Mouse (Mus musculus) heart, embryonic 13.5 days (tissue): ENCODE data around the gene Inpp5b. TPM values are rescaled to one million over a fixed set of nuclear protein-coding genes. Genes with fewer than 3 reads are reported as not detected.

Experiments used
- ATAC-seq: fragments of 200-750 bp; cut with Nextera tagmentation; 2 replicates; pipeline ENCODE4 v1.8.0; 2017; ENCODE audit warnings: moderate TSS enrichment; ENCODE audit not compliant: insufficient number of reproducible peaks, low FRiP score, low TSS enrichment; ENCODE audit errors: extremely low read depth
- H3K27ac ChIP-seq: fragments of 300-500 bp; sonication (generic); replicated peaks from 2 replicates; pipeline ENCODE4 v1.5.1; 2015; ENCODE audit warnings: moderate library complexity, mild to moderate bottlenecking, inconsistent platforms
- H3K27me3 ChIP-seq: fragments of 300-500 bp; sonication (generic); replicated peaks from 2 replicates; pipeline ENCODE4 v1.6.1; 2015; ENCODE audit warnings: mild to moderate bottlenecking, inconsistent platforms
- H3K36me3 ChIP-seq: fragments of 300-500 bp; sonication (generic); 2 replicates; pipeline ENCODE4 v1.6.1; 2015; ENCODE audit warnings: mild to moderate bottlenecking, inconsistent platforms
- H3K4me1 ChIP-seq: fragments of 300-500 bp; sonication (generic); 2 replicates; pipeline ENCODE4 v1.6.1; 2015; ENCODE audit warnings: inconsistent platforms
- H3K4me2 ChIP-seq: fragments of 300-500 bp; sonication (generic); 2 replicates; pipeline ENCODE4 v1.6.1; 2015; ENCODE audit warnings: inconsistent platforms, mild to moderate bottlenecking, moderate library complexity
- H3K4me3 ChIP-seq: fragments of 300-500 bp; sonication (generic); 2 replicates; pipeline ENCODE4 v1.5.1; 2015; ENCODE audit warnings: moderate library complexity, mild to moderate bottlenecking, inconsistent platforms
- H3K9ac ChIP-seq: fragments of 300-500 bp; sonication (generic); 2 replicates; pipeline ENCODE4 v1.6.1; 2015; ENCODE audit warnings: inconsistent platforms, mild to moderate bottlenecking, moderate library complexity
- H3K9me3 ChIP-seq: fragments of 300-500 bp; sonication (generic); 2 replicates; pipeline ENCODE4 v1.6.1; 2016; ENCODE audit warnings: inconsistent platforms
- WGBS: fragments of 180-500 bp; shearing (Covaris S2); methylation state at CpG from one replicate; pipeline ENCODE4 v1.1.7; 2015; ENCODE audit warnings: mixed read lengths; 5-methylcytosine and 5-hydroxymethylcytosine counted together
- polyA plus RNA-seq: library from polyadenylated mRNA; unstranded; fragments of >200 nt; fragmentation: Nextera tagmentation; extraction: Ambion mirVana; gene quantifications from 2 replicates; pipeline ENCODE4 v1.2.1, GENCODE M21; 2015

Inpp5b gene
- polyA plus RNA-seq, result 14.1 and 17.6 TPM in 2 replicates

- H3K9ac ChIP-seq, result peak within 1 kb of the TSS; percentile 77
- no peaks in the 10 kb centered on the region for H3K27me3 ChIP-seq
- peak within 1 kb of the TSS; percentile 60 for H3K4me3 ChIP-seq
- no peaks in the 10 kb centered on the region for H3K9me3 ChIP-seq
- H3K4me1 ChIP-seq, result peaks cover 10% of the 10 kb centered on the region
- 13% methylated on average over 25 of the region's 25 CpGs for WGBS
- peak within 1 kb of the TSS; percentile 73 for H3K4me2 ChIP-seq
- peak within 1 kb of the TSS; percentile 62 for H3K27ac ChIP-seq
- ATAC-seq, result no peak; the same call in 1 of the 2 replicates
- H3K36me3 ChIP-seq, result peaks cover 9% of the 10 kb centered on the region; the same call in 1 of the 2 replicates
These were observed at the start of gene Inpp5b for GRCm38 (mm10) chr4:124741376-124742343. TSS of gene Inpp5b (plus strand) at chr4:124741850.

DNA sequence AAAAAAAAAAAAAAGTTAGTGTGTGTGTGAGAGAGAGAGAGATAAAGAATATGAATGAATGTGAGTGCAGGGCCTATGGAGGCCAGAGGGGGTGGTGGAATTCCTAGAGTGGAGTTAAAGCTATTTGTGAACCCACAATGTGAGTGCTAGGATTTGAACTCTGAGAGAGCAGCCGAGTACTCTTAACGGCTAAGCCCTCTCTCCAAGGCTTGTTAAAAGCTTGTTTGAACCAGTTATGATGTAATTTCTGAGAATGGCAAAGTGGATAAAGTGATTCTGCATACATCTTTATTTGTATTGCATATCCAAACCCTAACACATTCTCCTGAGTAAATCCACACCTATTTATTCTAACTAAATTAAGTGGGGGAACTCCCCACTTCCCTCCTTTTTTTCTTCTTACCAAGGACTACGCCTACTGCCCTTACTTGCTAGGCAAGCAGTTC lies 49.2 kb upstream of the Inpp5b start:
- no peak for ATAC-seq
- Histone ChIP-seq H3K9ac (peak overlapping the region; percentile 92), H3K9me3 (no peaks in the 10 kb centered on the region), H3K36me3 (peaks cover 21% of the 10 kb centered on the region), H3K4me3 (peak overlapping the region; percentile 79), H3K4me1 (peaks cover 26% of the 10 kb centered on the region), H3K27ac (no peak overlapping the region), H3K27me3 (peaks cover 13% of the 10 kb centered on the region), H3K4me2 (peak overlapping the region; percentile 86)
- 54% methylated on average over 3 of the region's 3 CpGs for WGBS

- ATAC-seq, result peak; percentile 89
- H3K4me1 ChIP-seq, result peaks cover 26% of the 10 kb centered on the region
- peaks cover 15% of the 10 kb centered on the region; the same call in 1 of the 2 replicates for H3K36me3 ChIP-seq
- WGBS, result 1% methylated on average over 43 of the region's 43 CpGs
- peak within 1 kb of the TSS; percentile 74 for H3K27ac ChIP-seq
- no peaks in the 10 kb centered on the region for H3K9me3 ChIP-seq
- peaks cover 13% of the 10 kb centered on the region for H3K27me3 ChIP-seq
- H3K4me3 ChIP-seq, result peak within 1 kb of the TSS; percentile 79
- H3K4me2 ChIP-seq, result peak within 1 kb of the TSS; percentile 86
- H3K9ac ChIP-seq, result peak within 1 kb of the TSS; percentile 92
These were observed 48.3 kb upstream of the Inpp5b start, which contains the start of gene Utp11 for GRCm38 (mm10) chr4:124693135-124693894. TSS of gene Utp11 (minus strand) at chr4:124693600.

GRCm38 (mm10) chr4:124694572-124694971 lies 47.1 kb upstream of the Inpp5b start:
- ATAC-seq, result no peak
- peaks cover 13% of the 10 kb centered on the region for H3K27me3 ChIP-seq
- H3K4me1 ChIP-seq, result peaks cover 28% of the 10 kb centered on the region
- 0 out of 2 replicates have a peak, but pooled peaks cover 3% of the 10 kb centered on the region for H3K36me3 ChIP-seq
- H3K9me3 ChIP-seq, result no peaks in the 10 kb centered on the region
- WGBS, result 52% methylated on average over 2 of the region's 2 CpGs
- no peak overlapping the region for H3K4me2 ChIP-seq
- no peak overlapping the region for H3K27ac ChIP-seq
- H3K4me3 ChIP-seq, result no peak overlapping the region
- H3K9ac ChIP-seq, result no peak overlapping the region

DNA sequence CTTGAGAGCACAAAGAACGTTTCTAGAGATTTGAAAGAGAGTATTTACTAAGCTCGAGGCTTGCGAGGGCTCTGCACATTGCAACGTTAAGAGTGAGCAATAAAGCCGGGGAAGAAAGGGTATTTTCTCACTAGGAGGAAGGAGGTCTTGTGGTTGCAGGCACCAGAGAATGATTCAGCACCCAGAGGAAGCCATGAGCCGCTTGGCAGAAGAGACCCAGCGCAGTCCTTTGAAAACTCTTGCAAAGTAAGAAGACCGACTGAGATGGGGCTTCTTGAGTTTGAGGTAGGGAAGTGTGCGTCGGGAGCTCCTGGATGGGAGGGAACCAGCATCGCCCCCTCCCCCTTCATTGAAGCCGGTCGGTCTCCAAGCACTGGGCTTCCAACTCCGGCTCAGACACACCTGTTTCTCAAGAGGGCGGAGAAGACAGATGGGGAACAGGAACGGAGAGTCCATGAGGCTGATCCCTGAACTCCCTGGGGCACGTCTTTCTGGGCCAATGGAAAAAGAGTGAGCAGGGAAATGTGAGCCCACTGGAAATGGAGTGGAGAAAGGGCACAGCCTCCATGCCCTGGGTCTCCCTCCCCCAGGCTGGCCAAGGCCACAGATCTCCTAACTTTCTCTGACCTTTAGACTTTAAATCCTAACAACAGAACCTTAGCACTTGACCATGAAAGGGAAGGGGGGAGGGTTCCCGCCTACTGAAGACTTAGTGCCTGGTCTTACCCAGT lies 45.7 kb upstream of the Inpp5b start:
- Histone ChIP-seq H3K4me3 (peak overlapping the region; percentile 8; the same call in 1 of the 2 replicates), H3K9ac (peak overlapping the region; percentile 33), H3K4me1 (peaks cover 32% of the 10 kb centered on the region), H3K9me3 (no peaks in the 10 kb centered on the region), H3K27me3 (peaks cover 13% of the 10 kb centered on the region), H3K4me2 (peak overlapping the region; percentile 22), H3K27ac (no peak overlapping the region), H3K36me3 (no peaks in the 10 kb centered on the region)
- WGBS, result 17% methylated on average over 18 of the region's 18 CpGs
- no peak for ATAC-seq

- H3K4me1 ChIP-seq, result peaks cover 47% of the 10 kb centered on the region
- no peak for ATAC-seq
These were observed 41.9 kb upstream of the Inpp5b start for GRCm38 (mm10) chr4:124699791-124700190.

DNA sequence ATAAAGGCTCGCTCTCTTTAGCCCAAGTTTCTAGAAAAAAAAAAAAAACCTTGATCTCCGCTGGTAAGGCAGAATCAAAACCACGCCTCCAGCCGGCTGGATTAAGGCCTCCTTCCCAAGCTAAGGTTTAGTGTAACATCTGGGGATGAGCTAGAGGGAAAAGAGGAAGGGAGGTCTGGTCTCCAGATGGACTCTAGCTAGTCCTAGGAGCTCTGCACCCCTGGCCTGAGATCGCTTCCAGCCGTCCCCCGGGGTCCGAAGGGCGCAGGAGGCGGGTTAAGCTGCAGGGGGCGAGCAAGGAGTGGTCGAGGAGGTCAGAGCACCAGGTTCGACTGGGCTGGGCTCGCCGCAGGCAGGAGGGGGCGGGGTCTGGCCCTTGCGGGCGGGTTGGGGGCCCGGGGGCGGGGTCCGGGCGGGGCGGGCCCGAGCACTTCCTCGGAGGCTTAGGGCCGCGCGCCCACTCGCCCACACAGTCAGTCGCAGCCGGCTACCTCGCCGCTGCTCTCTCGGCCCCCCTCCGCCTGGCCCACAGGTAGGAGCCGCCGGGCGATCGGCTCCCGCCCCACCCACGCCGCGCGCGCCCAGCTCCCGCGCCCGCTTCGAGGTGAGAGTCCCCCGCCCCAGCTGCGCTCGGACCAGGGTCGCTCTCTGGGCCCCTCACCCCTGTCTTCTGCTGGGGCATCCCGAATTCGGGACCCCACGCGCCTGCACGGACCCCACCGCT lies 41.2 kb upstream of the Inpp5b start, which contains the start of gene Fhl3:
Fhl3 (plus strand) TSS at position 454 of the 724 bp plus-strand sequence.
- Histone ChIP-seq H3K27ac (peak within 1 kb of the TSS; percentile 85), H3K9me3 (no peaks in the 10 kb centered on the region), H3K36me3 (peaks cover under 1% of the 10 kb centered on the region; the same call in 1 of the 2 replicates), H3K27me3 (peaks cover 10% of the 10 kb centered on the region), H3K9ac (peak within 1 kb of the TSS; percentile 98), H3K4me1 (peaks cover 53% of the 10 kb centered on the region), H3K4me2 (peak within 1 kb of the TSS; percentile 94), H3K4me3 (peak within 1 kb of the TSS; percentile 91)
- 1% methylated on average over 47 of the region's 59 CpGs for WGBS
- peak; percentile 72 for ATAC-seq

More at GRCm38 (mm10) chr4:124699791-124700190, 41.9 kb upstream of the Inpp5b start:
- Histone ChIP-seq H3K9me3 (no peaks in the 10 kb centered on the region), H3K27me3 (peaks cover 13% of the 10 kb centered on the region), H3K27ac (peak overlapping the region; percentile 85), H3K9ac (peak overlapping the region; percentile 98; the same call in 1 of the 2 replicates), H3K4me3 (peak overlapping the region; percentile 91), H3K4me2 (peak overlapping the region; percentile 94), H3K36me3 (no peaks in the 10 kb centered on the region)
- WGBS, result 19% methylated on average over 6 of the region's 6 CpGs

- no peak for ATAC-seq
- 2% methylated on average over 22 of the region's 22 CpGs for WGBS
- Histone ChIP-seq H3K9me3 (no peaks in the 10 kb centered on the region), H3K27ac (peak overlapping the region; percentile 85), H3K4me3 (peak overlapping the region; percentile 91), H3K4me1 (peaks cover 58% of the 10 kb centered on the region), H3K36me3 (peaks cover 8% of the 10 kb centered on the region), H3K27me3 (peaks cover 2% of the 10 kb centered on the region), H3K9ac (peak overlapping the region; percentile 98), H3K4me2 (peak overlapping the region; percentile 94)
These were observed 40.4 kb upstream of the Inpp5b start for GRCm38 (mm10) chr4:124701052-124701845.

DNA sequence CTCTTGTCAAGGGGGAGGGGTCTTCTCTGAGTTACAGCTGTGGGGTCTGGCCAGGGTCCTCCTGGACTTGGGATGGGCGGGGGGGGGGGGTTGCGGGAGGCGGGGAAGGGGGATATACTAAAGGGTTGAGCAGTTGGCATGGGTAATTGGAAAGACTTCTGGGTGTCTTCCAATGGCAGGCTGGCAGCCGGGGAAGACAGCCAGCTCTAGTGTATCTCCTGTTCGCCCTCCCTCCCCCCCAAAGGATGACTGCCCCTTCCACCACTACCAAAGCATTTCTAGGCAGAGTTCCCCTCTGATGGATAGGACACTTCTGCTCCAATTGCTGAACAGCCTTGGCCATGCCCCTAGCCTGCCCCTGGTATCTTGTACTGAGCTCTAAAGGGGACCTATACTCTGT lies 39.7 kb upstream of the Inpp5b start:
- peak overlapping the region; percentile 85 for H3K27ac ChIP-seq
- no peaks in the 10 kb centered on the region for H3K9me3 ChIP-seq
- peaks cover 15% of the 10 kb centered on the region for H3K36me3 ChIP-seq
- whole genome bisulfite sequencing, result 31% methylated on average over 4 of the region's 5 CpGs
- peak overlapping the region; percentile 91 for H3K4me3 ChIP-seq
- H3K4me2 ChIP-seq, result peak overlapping the region; percentile 94
- H3K27me3 ChIP-seq, result no peaks in the 10 kb centered on the region
- no peak for ATAC-seq
- H3K4me1 ChIP-seq, result peaks cover 58% of the 10 kb centered on the region
- H3K9ac ChIP-seq, result peak overlapping the region; percentile 98
